Mouse (Mus musculus): ENCODE data around the gene Mmd. TPM values are rescaled to one million over a fixed set of nuclear protein-coding genes. Genes with fewer than 3 reads are reported as not detected.
A peak's percentile ranks its signal among the peaks of the same experiment; 100 is the strongest.

The Mmd gene
- 10 to 100 TPM; 32.3 to 34.8 TPM for total RNA-seq (2021)

GRCm38 (mm10) chr11:90249025-90249650 is at the start of gene Mmd:
TSS of gene Mmd (plus strand) at chr11:90249456.
- intact Hi-C loops (cut with DNase I), result loop anchor here (2.0 to 5.0 kb wide), 2 partner anchors 66 to 217 kb away; partner anchors contain the start of gene Tmem100
- DNase-seq (ENCODE audit: low spot score), result peak; percentile 98

GRCm38 (mm10) chr11:90200826-90201225 is 48.4 kb upstream of the Mmd start:
- intact Hi-C loops (cut with DNase I), result no loop called here
- no peak for DNase-seq (ENCODE audit: low spot score)

DNA sequence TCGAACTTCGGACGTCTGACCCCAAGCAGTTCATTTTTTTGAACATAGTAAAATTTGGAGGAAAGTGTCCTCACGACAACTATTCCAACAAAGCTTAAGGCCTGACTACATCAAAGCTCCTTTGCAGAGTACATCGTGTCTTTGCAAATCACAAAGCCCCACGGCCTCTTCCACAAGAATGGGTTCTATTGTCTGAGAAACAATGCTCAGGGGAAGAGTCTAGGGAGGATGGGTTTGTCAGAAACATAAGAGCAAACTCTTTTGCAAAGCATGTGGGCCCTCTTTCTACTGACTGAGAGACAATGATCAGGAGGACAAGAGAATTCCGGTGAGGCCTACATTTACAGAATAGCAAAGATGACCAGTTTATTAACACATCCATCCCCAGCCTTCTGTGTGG is 35.0 kb upstream of the Mmd start:
- intact Hi-C loops (cut with DNase I), result no loop called here
- DNase-seq (ENCODE audit: low spot score), result no peak

- DNase-seq (ENCODE audit: low spot score), result no peak
- intact Hi-C loops (cut with DNase I), result no loop called here
Observed at GRCm38 (mm10) chr11:90220022-90220645, 29.1 kb upstream of the Mmd start.

DNA sequence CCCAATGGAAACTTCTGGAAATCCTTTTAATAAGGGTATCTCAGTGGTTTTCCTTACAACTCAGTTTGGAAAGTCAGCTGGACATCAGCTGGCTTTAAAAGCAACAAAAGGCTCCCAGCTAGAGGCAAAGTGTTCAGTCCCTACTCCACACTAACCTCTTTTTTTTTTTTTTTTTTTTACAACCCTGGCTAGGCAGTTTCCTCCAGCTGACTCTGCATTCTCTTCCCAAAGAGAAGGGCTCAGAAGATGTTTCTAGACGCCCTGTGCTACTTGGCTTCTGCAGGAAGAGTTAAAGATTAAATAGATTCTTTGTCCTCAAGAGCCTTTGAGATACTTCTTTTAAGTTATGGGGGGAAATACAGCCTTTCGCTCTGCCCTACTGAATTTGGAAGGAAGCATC is 28.5 kb upstream of the Mmd start:
- DNase-seq (ENCODE audit: low spot score), result no peak
- intact Hi-C loops (cut with DNase I), result no loop called here

GRCm38 (mm10) chr11:90224914-90225470 is 24.3 kb upstream of the Mmd start:
- intact Hi-C loops (cut with DNase I), result no loop called here
- DNase-seq (ENCODE audit: low spot score), result no peak

DNA sequence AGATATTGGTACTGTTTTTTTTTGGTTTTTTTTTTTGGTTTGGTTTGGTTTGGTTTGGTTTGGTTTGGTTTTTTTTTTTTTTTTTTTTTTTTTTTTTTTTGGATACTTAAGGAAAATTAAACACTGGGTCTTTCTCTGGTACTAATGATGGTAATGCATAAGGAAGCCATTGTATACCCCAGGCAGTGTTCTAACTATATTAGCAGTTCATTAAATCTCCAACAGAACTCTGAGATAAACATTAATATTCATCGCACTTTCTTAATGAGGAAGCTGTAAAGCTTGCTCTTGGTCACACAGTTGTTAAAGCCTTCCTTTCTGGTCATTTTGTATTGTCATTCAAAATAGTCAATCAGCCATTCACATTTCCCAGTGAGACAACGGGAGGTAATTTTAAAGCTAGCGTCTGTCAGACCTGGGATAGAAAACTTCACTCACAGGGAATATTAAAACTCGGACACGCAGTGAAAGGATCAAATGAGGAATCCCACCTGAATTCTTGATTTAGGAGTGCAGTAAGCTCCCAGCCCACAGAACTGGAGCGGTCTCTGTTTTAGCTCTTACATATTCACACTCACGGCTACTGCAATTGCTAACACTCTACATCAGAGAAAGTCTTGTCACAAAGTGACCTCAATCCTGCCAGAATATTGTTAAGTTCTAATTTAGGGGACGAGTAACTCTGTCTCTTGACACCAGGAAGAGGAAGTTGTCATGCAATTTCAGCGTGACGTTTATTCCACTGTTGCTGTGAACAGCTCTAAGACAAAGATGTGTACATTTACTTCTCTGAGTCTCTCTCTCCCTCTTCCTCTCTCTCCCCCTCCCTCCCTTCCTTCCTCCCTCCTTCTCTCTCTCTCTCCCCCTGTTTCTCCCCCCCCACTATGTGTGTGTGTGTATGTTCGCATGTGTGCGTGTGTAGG is 22.0 kb upstream of the Mmd start:
- no peak for DNase-seq (ENCODE audit: low spot score)
- intact Hi-C loops (cut with DNase I), result no loop called here

DNA sequence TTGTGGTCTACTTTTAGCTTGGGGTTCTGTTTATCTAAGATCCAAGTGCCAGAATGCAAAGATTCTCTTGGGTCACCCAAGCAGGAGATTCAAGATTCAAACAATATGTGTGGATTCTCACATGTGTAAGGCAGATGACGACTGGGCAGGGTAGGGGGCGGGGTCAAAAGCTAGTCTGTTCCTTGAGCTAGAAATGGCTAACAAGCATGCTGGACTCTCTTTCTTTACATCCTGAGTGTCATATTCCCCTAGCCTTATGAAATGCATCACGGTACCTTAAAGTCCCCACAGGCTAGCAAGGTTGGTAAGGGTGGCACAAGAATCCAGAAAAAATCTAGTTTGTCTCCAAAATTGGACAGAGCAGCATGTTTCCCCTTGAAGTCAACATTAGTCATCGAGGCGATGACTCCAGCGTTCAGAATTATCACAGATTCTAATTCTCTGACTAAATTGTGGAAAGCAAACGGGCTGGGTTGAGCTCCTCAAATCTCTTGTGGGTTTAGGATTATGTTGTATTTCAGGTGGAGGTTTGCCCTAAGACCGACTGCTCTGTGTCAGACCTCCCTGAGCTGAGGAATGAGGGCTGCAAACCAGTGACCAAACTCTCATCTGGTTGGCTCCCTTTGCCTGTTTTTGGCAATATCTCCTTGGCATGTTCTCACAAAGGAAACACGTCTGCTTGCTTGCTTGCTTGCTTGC is 20.9 kb upstream of the Mmd start:
- intact Hi-C loops (cut with DNase I), result no loop called here
- no peak for DNase-seq (ENCODE audit: low spot score)

DNA sequence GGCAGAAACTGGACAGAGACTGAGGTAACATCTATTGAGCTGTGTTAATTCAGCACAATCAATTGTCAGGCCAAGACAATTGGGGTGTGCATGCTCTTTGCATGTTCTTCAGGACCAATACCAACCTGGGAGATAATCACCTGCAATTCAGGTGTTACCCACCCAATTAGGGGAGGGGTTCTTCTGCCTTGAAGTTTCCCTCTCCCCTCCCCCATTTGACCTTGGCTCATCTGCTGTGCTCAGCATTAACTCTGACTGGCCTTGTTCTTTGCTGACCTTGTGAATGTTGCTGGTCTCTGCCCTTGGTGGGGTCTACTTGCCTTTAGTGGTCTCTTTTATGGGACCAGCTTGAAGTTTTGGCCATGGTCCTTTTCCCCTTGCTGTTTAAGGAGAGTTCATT is 19.5 kb upstream of the Mmd start:
- DNase-seq (ENCODE audit: low spot score), result no peak
- intact Hi-C loops (cut with DNase I), result no loop called here

DNA sequence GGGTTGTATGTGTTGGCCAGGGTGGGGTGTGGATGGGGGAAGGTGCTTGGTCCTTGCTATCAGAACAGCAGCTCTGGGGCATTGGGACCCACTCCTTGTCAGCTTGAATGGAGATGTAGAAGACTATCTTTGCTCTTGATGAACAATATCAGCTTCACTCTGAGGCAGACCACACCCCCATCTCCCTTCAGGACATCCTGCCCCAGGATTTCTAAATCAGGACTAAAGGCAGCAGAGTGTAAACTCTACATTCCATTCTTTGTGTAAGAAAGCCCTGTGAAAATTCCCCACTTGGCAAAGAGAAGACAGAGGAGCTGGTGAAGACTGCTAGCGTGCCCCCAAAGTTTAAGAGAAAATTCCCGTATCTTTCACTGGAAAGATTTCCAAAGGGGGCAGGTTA is 18.6 kb upstream of the Mmd start:
- no peak for DNase-seq (ENCODE audit: low spot score)
- intact Hi-C loops (cut with DNase I), result no loop called here

DNA sequence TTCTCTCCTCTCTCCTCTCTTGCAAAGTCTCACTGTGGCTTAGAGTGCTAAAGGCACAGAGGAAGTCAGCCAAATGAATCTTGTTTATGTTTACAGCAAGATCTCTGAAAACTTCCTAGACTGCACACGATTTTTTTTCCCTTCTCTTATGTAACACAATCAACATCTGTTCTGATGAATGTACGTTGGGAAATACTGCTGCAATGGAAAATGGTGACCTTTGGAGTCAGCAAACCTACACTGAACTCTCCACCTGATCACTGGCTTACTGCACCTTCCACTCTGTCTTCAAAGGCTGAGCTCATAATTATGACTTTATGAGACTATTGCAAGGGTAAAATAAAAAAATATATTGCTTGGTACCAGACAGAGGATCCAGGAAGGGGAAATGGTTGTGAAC is 17.6 kb upstream of the Mmd start:
- DNase-seq (ENCODE audit: low spot score), result no peak
- intact Hi-C loops (cut with DNase I), result no loop called here

- intact Hi-C loops (cut with DNase I), result no loop called here
- no peak for DNase-seq (ENCODE audit: low spot score)
Observed at GRCm38 (mm10) chr11:90232685-90233084, 16.6 kb upstream of the Mmd start.

GRCm38 (mm10) chr11:90235221-90235620 is 14.0 kb upstream of the Mmd start:
- intact Hi-C loops (cut with DNase I), result no loop called here
- DNase-seq (ENCODE audit: low spot score), result no peak

DNA sequence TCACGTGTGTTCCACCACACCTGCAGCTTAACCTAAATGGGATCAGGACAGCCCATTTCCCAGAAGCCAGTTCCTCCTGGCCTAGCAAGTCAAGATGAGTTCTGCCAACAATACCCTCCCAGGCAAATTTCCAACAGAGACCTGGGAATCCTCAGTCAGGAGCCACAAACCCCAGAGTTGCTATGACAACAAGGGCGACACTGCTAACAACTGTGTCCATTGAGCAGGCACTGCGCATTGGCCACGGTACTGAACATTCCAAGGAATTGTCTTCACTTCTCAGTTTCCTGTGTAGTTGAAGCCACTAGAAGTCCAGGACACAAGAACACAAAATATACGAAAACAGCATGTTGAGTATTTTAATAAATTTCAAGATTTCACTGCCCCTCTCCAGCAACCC is 11.6 kb upstream of the Mmd start:
- intact Hi-C loops (cut with DNase I), result no loop called here
- DNase-seq (ENCODE audit: low spot score), result no peak

DNA sequence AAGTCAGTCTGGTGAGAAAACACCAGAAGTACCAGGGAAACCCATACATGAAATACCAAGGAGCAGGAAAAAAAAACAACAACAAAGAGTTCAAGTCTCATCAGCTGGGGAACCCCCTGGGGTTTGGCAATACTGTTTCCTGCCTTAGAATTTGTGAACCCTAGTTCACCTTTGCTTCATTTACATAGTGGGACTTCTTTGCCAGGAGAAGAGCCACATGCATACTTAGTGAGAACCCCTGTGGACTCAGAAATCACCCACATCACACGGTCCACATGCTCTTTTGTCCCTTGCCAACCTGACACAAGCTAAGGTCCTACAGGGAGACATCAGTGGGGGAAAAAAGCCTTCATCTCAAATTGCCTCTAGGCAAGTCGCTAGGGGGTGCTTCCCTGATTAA is 10.6 kb upstream of the Mmd start:
- no peak for DNase-seq (ENCODE audit: low spot score)
- intact Hi-C loops (cut with DNase I), result no loop called here

- no peak for DNase-seq (ENCODE audit: low spot score)
- intact Hi-C loops (cut with DNase I), result no loop called here
Observed at GRCm38 (mm10) chr11:90240652-90241330, 8.5 kb upstream of the Mmd start.

DNA sequence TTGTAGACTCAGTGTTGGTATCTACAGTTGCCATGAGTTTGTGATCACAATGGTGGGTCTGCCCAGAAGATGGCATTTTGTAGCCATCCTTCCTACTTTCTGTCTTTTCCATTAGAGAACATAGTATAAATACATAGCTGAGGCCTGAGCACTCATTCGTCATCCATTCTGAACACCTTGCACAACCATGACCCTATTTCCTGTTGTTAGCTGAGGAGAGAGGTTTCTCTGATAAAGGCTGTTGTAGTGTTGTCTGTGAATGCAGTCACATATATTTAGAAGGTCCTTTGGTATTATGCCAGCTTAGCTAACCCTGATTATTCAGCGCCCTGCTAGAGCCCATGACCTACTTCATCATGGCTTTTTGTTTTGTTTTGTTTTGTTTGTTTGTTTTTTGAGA is 7.4 kb upstream of the Mmd start:
- no peak for DNase-seq (ENCODE audit: low spot score)
- intact Hi-C loops (cut with DNase I), result no loop called here

DNA sequence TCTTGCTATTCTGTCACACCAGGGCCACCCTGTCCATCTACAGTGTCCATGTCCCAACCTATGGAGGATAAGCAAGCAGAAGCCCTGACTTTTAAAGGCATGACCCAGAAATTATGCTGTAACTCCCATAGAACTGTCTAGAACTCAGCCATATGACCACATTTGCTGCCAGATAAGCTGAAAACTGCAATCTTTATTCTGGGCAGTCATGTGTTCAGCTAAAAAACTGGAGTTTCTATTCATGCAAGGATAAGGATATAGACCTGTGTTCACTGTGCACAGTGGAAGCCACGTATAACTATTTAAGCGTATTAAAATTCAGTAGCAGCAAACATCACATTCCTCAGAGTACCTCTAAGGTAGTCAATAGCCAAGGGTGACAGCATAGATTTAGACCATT is 6.0 kb upstream of the Mmd start:
- intact Hi-C loops (cut with DNase I), result no loop called here

DNA sequence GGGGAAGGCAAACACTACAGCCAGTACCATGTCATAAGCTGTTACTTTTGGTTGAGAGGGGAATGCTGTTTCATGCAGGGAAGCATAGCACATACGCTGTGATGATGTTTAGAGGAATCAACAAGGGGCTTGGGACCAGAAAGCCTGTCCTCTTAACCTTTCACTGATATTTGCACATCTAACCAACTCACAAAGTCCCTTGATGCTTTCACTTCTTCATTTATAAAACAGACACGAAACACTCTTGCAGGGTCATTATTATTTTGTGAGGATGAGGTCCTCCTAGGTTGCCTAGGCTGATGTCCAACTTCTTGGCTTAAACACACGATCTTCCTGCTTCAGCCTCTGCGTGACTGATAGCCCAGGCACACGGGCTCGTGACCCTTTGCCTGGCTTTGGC is 3.6 kb upstream of the Mmd start:
- intact Hi-C loops (cut with DNase I), result loop anchor here (5.0 kb wide), 1 partner anchor 213 kb away; the partner anchor contains the start of gene Tmem100

More for the DNA sequence above, 6.0 kb upstream of the Mmd start:
- DNase-seq (ENCODE audit: low spot score), result no peak

More for the DNA sequence above, 3.6 kb upstream of the Mmd start:
- DNase-seq (ENCODE audit: low spot score), result no peak
